ENCODE assay signal across 9 mouse cellular contexts in genomic region chrX:96878721-96879120, GRCm38 (mm10).
DNase-seq lines count a peak whose midpoint lies in the region; ATAC-seq and TF ChIP-seq lines count a peak whose summit lies in the region.
"Had no signal": no experiment of that assay in that cellular context is flagged by ENCODE, and none has a peak within 500 bp of the region (broad histone marks: within the 10 kb centered on the region; RNA-seq: fewer than 3 reads in every experiment).

No protein-coding gene starts in this region.

- DNase-seq in adrenal gland, postnatal 25 days: peak; percentile 6
- no peak for DNase-seq in adrenal gland, adult 2 months
- peak; percentile 44 to 52 for DNase-seq in kidney, postnatal 4 days
- no peak for DNase-seq in ES-E14 (ENCODE audit: low read depth, low spot score)
- peak; percentile 10 to 21 for DNase-seq in left cerebral cortex, postnatal 14 days (ENCODE audit: low spot score in 2 of 2)
- DNase-seq in MN1 (ENCODE audit: low spot score): no peak
- DNase-seq in spleen, adult 18-20 months: no peak

- H3K36me3 ChIP-seq in kidney, embryonic 15.5 days: no peaks in the 10 kb centered on the region
- no peaks in the 10 kb centered on the region for H3K36me3 ChIP-seq in ES-E14 (ENCODE audit: control insufficient read depth, insufficient read depth, low read length, poor library complexity, severe bottlenecking)
- H3K36me3 ChIP-seq: midbrain, embryonic 12.5 days had no signal

- no peak overlapping the region for H3K9ac ChIP-seq in kidney, embryonic 15.5 days
- H3K9ac ChIP-seq in ES-E14 (ENCODE audit: insufficient read depth, low read depth, low read length, poor library complexity, severe bottlenecking): no peak overlapping the region
- H3K9ac ChIP-seq: midbrain, embryonic 12.5 days had no signal

- no peaks in the 10 kb centered on the region for H3K27me3 ChIP-seq in kidney, embryonic 15.5 days
- H3K27me3 ChIP-seq: midbrain, embryonic 12.5 days had no signal

- no peaks in the 10 kb centered on the region for H3K9me3 ChIP-seq in kidney, embryonic 15.5 days (replicated peaks)
- H3K9me3 ChIP-seq in ES-E14 (ENCODE audit: control insufficient read depth, insufficient read depth, low read depth, low read length): no peaks in the 10 kb centered on the region
- H3K9me3 ChIP-seq: midbrain, embryonic 12.5 days had no signal

- intact Hi-C loops in left cerebral cortex, postnatal 14 days (cut with DNase I): loop anchor here (2.0 to 5.0 kb wide), 3 partner anchors 376 to 872 kb away; no protein-coding TSS in a partner anchor

- no peak overlapping the region for H3K27ac ChIP-seq in kidney, embryonic 15.5 days
- no peak overlapping the region for H3K27ac ChIP-seq in ES-E14 (ENCODE audit: insufficient read depth, low read depth, low read length, poor library complexity, severe bottlenecking)
- H3K27ac ChIP-seq: midbrain, embryonic 12.5 days had no signal

- no peak overlapping the region for H3K4me3 ChIP-seq in kidney, embryonic 15.5 days (replicated peaks)
- no peak overlapping the region for H3K4me3 ChIP-seq in ES-E14 (ENCODE audit: insufficient read depth in 1 of 2, low read depth in 1 of 2, low read length in 2 of 2, poor library complexity in 1 of 2, severe bottlenecking in 1 of 2)
- H3K4me3 ChIP-seq: midbrain, embryonic 12.5 days had no signal

- in situ Hi-C loops in ES-E14 (cut with MboI; ENCODE audit: low sequenced_read_pairs in 2 of 2, unreplicated experiment in 2 of 2): loop anchor here in 1 of 2 experiments (25.0 kb wide), 2 partner anchors 366 to 866 kb away; no protein-coding TSS in a partner anchor

- no peak for ATAC-seq in kidney, embryonic 15.5 days (replicated peaks; ENCODE audit: low FRiP score)

- no peak overlapping the region for H3K4me2 ChIP-seq in kidney, embryonic 15.5 days
- H3K4me2 ChIP-seq: midbrain, embryonic 12.5 days had no signal

- H3K4me1 ChIP-seq in kidney, embryonic 15.5 days: no peaks in the 10 kb centered on the region
- H3K4me1 ChIP-seq in ES-E14 (ENCODE audit: control insufficient read depth in 2 of 2, insufficient read depth in 2 of 2, low read length in 2 of 2, poor library complexity in 1 of 2): no peaks in the 10 kb centered on the region
- H3K4me1 ChIP-seq: midbrain, embryonic 12.5 days had no signal

TF ChIP-seq in ES-E14, 5 proteins besides CTCF, POLR2A, EP300 and RAD21:
- no peak for TF ChIP-seq ZNF384 (IDR thresholded peaks at IDR 0.05; ENCODE audit: low read depth, low read length)
- no peak for TF ChIP-seq MAFK (IDR thresholded peaks at IDR 0.05; ENCODE audit: insufficient read depth, low read depth, low read length)
- TF ChIP-seq HCFC1 (IDR thresholded peaks at IDR 0.05; ENCODE audit: borderline replicate concordance, insufficient read depth, low read length): no peak
- no peak for TF ChIP-seq CHD2 (IDR thresholded peaks at IDR 0.05; ENCODE audit: low read depth, low read length)
- peak; percentile 45; the same call in 1 of the 2 replicates for TF ChIP-seq ZC3H11A (IDR thresholded peaks at IDR 0.05; ENCODE audit: borderline replicate concordance, low read depth, low read length)

Comparison
In these comparisons a context has a peak if more than half of its experiments do, and no peak if none do; other contexts are left out.
1. DNase-seq: peak in adrenal gland, postnatal 25 days (single experiment), kidney, postnatal 4 days (2 of 2) and left cerebral cortex, postnatal 14 days (2 of 2); none in adrenal gland, adult 2 months (single experiment), ES-E14 (single experiment), MN1 (single experiment) and spleen, adult 18-20 months (0 of 2).